Mouse (Mus musculus) kidney, embryonic 16.5 days (tissue): ENCODE data around the gene Edaradd. TPM values are rescaled to one million over a fixed set of nuclear protein-coding genes. Genes with fewer than 3 reads are reported as not detected.
"Not testable (repeated sequence)": the region's sequence is repeated elsewhere in the genome, so short reads cannot be mapped to it uniquely, and the experiment has no call there.

Source experiments
- ATAC-seq: fragments of 200-750 bp; cut with Nextera tagmentation; 2 replicates; pipeline ENCODE4 v1.8.0; 2017; ENCODE audit warnings: moderate TSS enrichment; ENCODE audit not compliant: low FRiP score, low TSS enrichment
- H3K27ac ChIP-seq: fragments of 300-500 bp; sonication (generic); 2 replicates; pipeline ENCODE4 v1.5.1; 2014; ENCODE audit warnings: low read length
- H3K27me3 ChIP-seq: fragments of 300-500 bp; sonication (generic); 2 replicates; pipeline ENCODE4 v1.6.1; 2014; ENCODE audit warnings: low read length, control low read depth, mixed read lengths; ENCODE audit not compliant: insufficient read depth
- H3K36me3 ChIP-seq: fragments of 300-500 bp; sonication (generic); 2 replicates; pipeline ENCODE4 v1.6.1; 2014; ENCODE audit warnings: low read length, control low read depth, mixed read lengths; ENCODE audit not compliant: insufficient read depth
- H3K4me1 ChIP-seq: fragments of 300-500 bp; sonication (generic); 2 replicates; pipeline ENCODE4 v1.6.1; 2014; ENCODE audit warnings: low read length, control low read depth, mixed read lengths; ENCODE audit not compliant: insufficient read depth
- H3K4me2 ChIP-seq: fragments of 300-500 bp; sonication (generic); replicated peaks from 2 replicates; pipeline ENCODE4 v1.6.1; 2014; ENCODE audit warnings: low read depth, low read length
- H3K4me3 ChIP-seq: fragments of 300-500 bp; sonication (generic); 2 replicates; pipeline ENCODE4 v1.5.1; 2014; ENCODE audit warnings: mild to moderate bottlenecking, low read length
- H3K9ac ChIP-seq: fragments of 300-500 bp; sonication (generic); replicated peaks from 2 replicates; pipeline ENCODE4 v1.6.1; 2014; ENCODE audit warnings: low read length
- H3K9me3 ChIP-seq: fragments of 300-500 bp; sonication (generic); 2 replicates; pipeline ENCODE4 v1.6.1; 2016; ENCODE audit warnings: low read length, control low read depth
- WGBS: fragments of 180-500 bp; shearing (Covaris S2); extraction: QIAGEN DNeasy Blood & Tissue Kit; methylation state at CpG from one replicate; pipeline ENCODE4 v1.1.7; 2014; 5-methylcytosine and 5-hydroxymethylcytosine counted together
- polyA plus RNA-seq: library from polyadenylated mRNA; unstranded; fragments of >200 nt; fragmentation: Nextera tagmentation; extraction: Ambion mirVana; gene quantifications from 2 replicates; pipeline ENCODE4 v1.2.1, GENCODE M21; 2015

Edaradd gene
- polyA plus RNA-seq, 1 experiment from 2014 or later, result 2.6 TPM

GRCm38 (mm10) chr13:12464159-12464558 is 56.1 kb downstream of the Edaradd start:
- H3K27me3 ChIP-seq, H3K4me2 ChIP-seq, H3K27ac ChIP-seq, ATAC-seq, H3K9me3 ChIP-seq, H3K4me1 ChIP-seq, H3K36me3 ChIP-seq, H3K4me3 ChIP-seq, H3K9ac ChIP-seq: not testable (repeated sequence)
- 80% methylated on average over 6 of the region's 6 CpGs for WGBS

GRCm38 (mm10) chr13:12462623-12463022 is 57.6 kb downstream of the Edaradd start:
- Histone ChIP-seq H3K4me2 (no peak overlapping the region), H3K9ac (no peak overlapping the region), H3K27ac (no peak overlapping the region), H3K9me3 (no peaks in the 10 kb centered on the region), H3K4me1 (peaks cover 5% of the 10 kb centered on the region; the same call in 1 of the 2 replicates), H3K36me3 (no peaks in the 10 kb centered on the region), H3K4me3 (no peak overlapping the region), H3K27me3 (no peaks in the 10 kb centered on the region)
- WGBS, result 78% methylated on average over 4 of the region's 4 CpGs
- ATAC-seq, result no peak

- Histone ChIP-seq H3K27ac (peak overlapping the region; percentile 31; the same call in 1 of the 2 replicates), H3K9me3 (no peaks in the 10 kb centered on the region), H3K27me3 (no peaks in the 10 kb centered on the region), H3K9ac (peak overlapping the region; percentile 79), H3K4me3 (peak overlapping the region; percentile 75), H3K4me1 (peaks cover 5% of the 10 kb centered on the region; the same call in 1 of the 2 replicates), H3K4me2 (peak overlapping the region; percentile 75), H3K36me3 (no peaks in the 10 kb centered on the region)
- ATAC-seq, result no peak
- WGBS, result 1% methylated on average over 7 of the region's 7 CpGs
Observed at GRCm38 (mm10) chr13:12461730-12462119, 58.5 kb downstream of the Edaradd start.

- no peaks in the 10 kb centered on the region for H3K27me3 ChIP-seq
- H3K9ac ChIP-seq, result peak overlapping the region; percentile 79
- peaks cover 5% of the 10 kb centered on the region; the same call in 1 of the 2 replicates for H3K4me1 ChIP-seq
- H3K9me3 ChIP-seq, result no peaks in the 10 kb centered on the region
- ATAC-seq, result peak; percentile 97
- H3K4me3 ChIP-seq, result peak overlapping the region; percentile 75
- no peaks in the 10 kb centered on the region for H3K36me3 ChIP-seq
- peak overlapping the region; percentile 75 for H3K4me2 ChIP-seq
- under 1% methylated on average over 59 of the region's 59 CpGs for WGBS
- H3K27ac ChIP-seq, result peak overlapping the region; percentile 79
Observed at GRCm38 (mm10) chr13:12460881-12461729, 59.1 kb downstream of the Edaradd start.

- Histone ChIP-seq H3K4me2 (peak overlapping the region; percentile 75), H3K27me3 (no peaks in the 10 kb centered on the region), H3K27ac (peak overlapping the region; percentile 79), H3K36me3 (no peaks in the 10 kb centered on the region), H3K4me3 (peak overlapping the region; percentile 75), H3K9me3 (no peaks in the 10 kb centered on the region), H3K4me1 (peaks cover 5% of the 10 kb centered on the region; the same call in 1 of the 2 replicates), H3K9ac (peak overlapping the region; percentile 79)
- ATAC-seq, result peak; percentile 13
- WGBS, result 7% methylated on average over 8 of the region's 8 CpGs
Observed at GRCm38 (mm10) chr13:12460443-12460842, 59.8 kb downstream of the Edaradd start.

GRCm38 (mm10) chr13:12456711-12457110 is 63.5 kb downstream of the Edaradd start:
- Histone ChIP-seq H3K4me3 (no peak overlapping the region), H3K36me3 (0 out of 2 replicates have a peak, but pooled peaks cover 6% of the 10 kb centered on the region), H3K9me3 (no peaks in the 10 kb centered on the region), H3K4me2 (no peak overlapping the region), H3K9ac (no peak overlapping the region), H3K27ac (no peak overlapping the region), H3K4me1 (peaks cover 5% of the 10 kb centered on the region; the same call in 1 of the 2 replicates), H3K27me3 (no peaks in the 10 kb centered on the region)
- WGBS, result 73% methylated on average over 7 of the region's 7 CpGs
- ATAC-seq, result no peak

GRCm38 (mm10) chr13:12454686-12455390 is 65.4 kb downstream of the Edaradd start:
- no peak for ATAC-seq

GRCm38 (mm10) chr13:12453150-12453549 is 67.1 kb downstream of the Edaradd start:
- Histone ChIP-seq H3K9ac (0 out of 2 replicates have a peak overlapping the region, but pooled peaks have one; percentile 8), H3K36me3 (0 out of 2 replicates have a peak, but pooled peaks cover 6% of the 10 kb centered on the region), H3K27ac (no peak overlapping the region), H3K4me3 (no peak overlapping the region), H3K9me3 (no peaks in the 10 kb centered on the region), H3K4me1 (no peaks in the 10 kb centered on the region), H3K4me2 (no peak overlapping the region), H3K27me3 (no peaks in the 10 kb centered on the region)
- 89% methylated on average over 14 of the region's 14 CpGs for WGBS
- ATAC-seq, result no peak

More at GRCm38 (mm10) chr13:12454686-12455390, 65.4 kb downstream of the Edaradd start:
- Histone ChIP-seq H3K4me3 (no peak overlapping the region), H3K36me3 (0 out of 2 replicates have a peak, but pooled peaks cover 6% of the 10 kb centered on the region), H3K9me3 (no peaks in the 10 kb centered on the region), H3K9ac (no peak overlapping the region), H3K4me1 (peaks cover 3% of the 10 kb centered on the region; the same call in 1 of the 2 replicates), H3K27ac (no peak overlapping the region), H3K27me3 (no peaks in the 10 kb centered on the region), H3K4me2 (no peak overlapping the region)
- 83% methylated on average over 7 of the region's 7 CpGs for WGBS

- H3K4me1 ChIP-seq, result no peaks in the 10 kb centered on the region
- no peak overlapping the region for H3K4me3 ChIP-seq
- no peaks in the 10 kb centered on the region for H3K9me3 ChIP-seq
- H3K36me3 ChIP-seq, result peaks cover 39% of the 10 kb centered on the region
- no peaks in the 10 kb centered on the region for H3K27me3 ChIP-seq
- no peak overlapping the region for H3K9ac ChIP-seq
- H3K27ac ChIP-seq, result no peak overlapping the region
- ATAC-seq, result no peak
- no peak overlapping the region for H3K4me2 ChIP-seq
- 82% methylated on average over 2 of the region's 2 CpGs for WGBS
Observed at GRCm38 (mm10) chr13:12442008-12442587, 78.1 kb downstream of the Edaradd start.
